Mouse (Mus musculus): ENCODE results near the gene Stap2.

- TF ChIP-seq CTCF (IDR thresholded peaks at IDR 0.05; ENCODE audit: low read depth) (no peak), EP300 (IDR thresholded peaks at IDR 0.05; ENCODE audit: low read depth) (no peak)
Measured at GRCm38 (mm10) chr17:56054938-56055337, 49.6 kb upstream of the Stap2 start.

Data from liver, postnatal 0 days (tissue).